Mouse (Mus musculus): Measurements from ENCODE around the gene Cog4.
"Not testable (repeated sequence)": the region's sequence is repeated elsewhere in the genome, so short reads cannot be mapped to it uniquely, and the experiment has no call there.

Cog4 gene

GRCm38 (mm10) chr8:110828511-110828910 lies 17.9 kb upstream of the Cog4 start:
- DNase-seq (ENCODE audit: low spot score in 2 of 2), result no peak

- no peak for DNase-seq (ENCODE audit: low spot score in 2 of 2)
Measured at GRCm38 (mm10) chr8:110831956-110832355, 14.4 kb upstream of the Cog4 start.

- no peak for DNase-seq (ENCODE audit: low spot score in 2 of 2)
Measured at GRCm38 (mm10) chr8:110842012-110842574, 4.3 kb upstream of the Cog4 start.

- no peak for DNase-seq (ENCODE audit: low spot score in 2 of 2)
Measured at GRCm38 (mm10) chr8:110843207-110843606, 3.2 kb upstream of the Cog4 start.

GRCm38 (mm10) chr8:110844941-110845340 lies 1.5 kb upstream of the Cog4 start:
- no peak for DNase-seq (ENCODE audit: low spot score in 2 of 2)

- DNase-seq (ENCODE audit: low spot score in 2 of 2), result no peak
Measured at GRCm38 (mm10) chr8:110845821-110846404, 487 bp upstream of the Cog4 start.

- DNase-seq (ENCODE audit: low spot score in 2 of 2), result no peak
Measured at GRCm38 (mm10) chr8:110847171-110847549, 760 bp downstream of the Cog4 start.

- DNase-seq (ENCODE audit: low spot score in 2 of 2), result no peak
Measured at GRCm38 (mm10) chr8:110847645-110848495, 1.5 kb downstream of the Cog4 start.

GRCm38 (mm10) chr8:110851186-110851585 lies 4.8 kb downstream of the Cog4 start:
- DNase-seq (ENCODE audit: low spot score in 2 of 2), result no peak

- DNase-seq (ENCODE audit: low spot score in 2 of 2), result not testable (repeated sequence)
Measured at GRCm38 (mm10) chr8:110856073-110856472, 9.7 kb downstream of the Cog4 start.

GRCm38 (mm10) chr8:110856760-110857461 lies 10.5 kb downstream of the Cog4 start:
- DNase-seq (ENCODE audit: low spot score in 2 of 2), result no peak

- no peak for DNase-seq (ENCODE audit: low spot score in 2 of 2)
Measured at GRCm38 (mm10) chr8:110859651-110860501, 13.5 kb downstream of the Cog4 start.

GRCm38 (mm10) chr8:110861347-110862025 lies 15.1 kb downstream of the Cog4 start:
- not testable (repeated sequence) for DNase-seq (ENCODE audit: low spot score in 2 of 2)

- DNase-seq (ENCODE audit: low spot score in 2 of 2), result no peak
Measured at GRCm38 (mm10) chr8:110870501-110870900, 24.1 kb downstream of the Cog4 start.

GRCm38 (mm10) chr8:110877862-110878261 lies 31.5 kb downstream of the Cog4 start:
- no peak for DNase-seq (ENCODE audit: low spot score in 2 of 2)

- peak in 1 of 2 experiments; percentile 60 for DNase-seq (ENCODE audit: low spot score in 2 of 2)
Measured at GRCm38 (mm10) chr8:110881741-110882310, 35.4 kb downstream of the Cog4 start.

- no peak for DNase-seq (ENCODE audit: low spot score in 2 of 2)
Measured at GRCm38 (mm10) chr8:110883824-110884223, 37.4 kb downstream of the Cog4 start.

- no peak for DNase-seq (ENCODE audit: low spot score in 2 of 2)
Measured at GRCm38 (mm10) chr8:110886634-110887033, 40.2 kb downstream of the Cog4 start.

GRCm38 (mm10) chr8:110887551-110887950 lies 41.2 kb downstream of the Cog4 start:
- no peak for DNase-seq (ENCODE audit: low spot score in 2 of 2)

- no peak for DNase-seq (ENCODE audit: low spot score in 2 of 2)
Measured at GRCm38 (mm10) chr8:110888441-110888840, 42.0 kb downstream of the Cog4 start.

Data from left cerebral cortex, adult 9 months (tissue).